Mouse (Mus musculus) embryonic fibroblast, embryonic 13.5 days (primary cell): ENCODE results near the gene Cds1. TPM values are rescaled to one million over a fixed set of nuclear protein-coding genes. Genes with fewer than 3 reads are reported as not detected.

Experiments
- H3K27ac ChIP-seq: 2 replicates; pipeline ENCODE4 v1.5.1; 2012; ENCODE audit warnings: low read length, control low read depth, inconsistent platforms; ENCODE audit not compliant: insufficient read depth
- H3K4me1 ChIP-seq: 2 replicates; pipeline ENCODE4 v1.6.1; 2011; ENCODE audit warnings: low read length; ENCODE audit not compliant: control insufficient read depth, insufficient read depth
- H3K4me3 ChIP-seq: 2 replicates; pipeline ENCODE4 v1.5.1; 2011; ENCODE audit warnings: mild to moderate bottlenecking, control low read depth, low read length; ENCODE audit not compliant: insufficient read depth
- CTCF ChIP-seq: IDR thresholded peaks from 2 replicates; pipeline ENCODE4 v1.5.1; 2011; ENCODE audit warnings: mild to moderate bottlenecking, control low read depth, low read length, moderate library complexity, borderline replicate concordance; ENCODE audit not compliant: insufficient read depth
- POLR2A ChIP-seq: IDR thresholded peaks from 2 replicates; pipeline ENCODE4 v1.6.1; 2011; ENCODE audit warnings: low read depth, mild to moderate bottlenecking, control low read depth, low read length, moderate library complexity
- polyA plus RNA-seq: library from polyadenylated mRNA; stranded (reverse); fragments of >200 nt; gene quantifications from 2 replicates; pipeline ENCODE4 v1.2.4, GENCODE M21; 2011; ENCODE audit warnings: low read depth; ENCODE audit not compliant: missing spikeins, insufficient read length

The Cds1 gene
- polyA plus RNA-seq, 1 experiment: 3.1 TPM

- H3K4me3 ChIP-seq: no peak overlapping the region
- H3K27ac ChIP-seq: no peak overlapping the region
- TF ChIP-seq CTCF (no peak), POLR2A (no peak)
- H3K4me1 ChIP-seq: no peaks in the 10 kb centered on the region
Observed at GRCm38 (mm10) chr5:101840476-101840875, 75.5 kb downstream of the Cds1 start.

- H3K4me3 ChIP-seq: no peak overlapping the region
- H3K4me1 ChIP-seq: no peaks in the 10 kb centered on the region
- TF ChIP-seq POLR2A (no peak), CTCF (no peak)
- H3K27ac ChIP-seq: no peak overlapping the region
Observed at GRCm38 (mm10) chr5:101845011-101845410, 80.1 kb downstream of the Cds1 start.

- TF ChIP-seq CTCF: no peak
- TF ChIP-seq POLR2A: no peak
- no peaks in the 10 kb centered on the region for H3K4me1 ChIP-seq
- H3K27ac ChIP-seq: no peak overlapping the region
- no peak overlapping the region for H3K4me3 ChIP-seq
Observed at GRCm38 (mm10) chr5:101845930-101846329, 81.0 kb downstream of the Cds1 start.

GRCm38 (mm10) chr5:101847323-101847722 lies 82.4 kb downstream of the Cds1 start:
- TF ChIP-seq CTCF (no peak), POLR2A (no peak)
- H3K27ac ChIP-seq: no peak overlapping the region; the same call in 1 of the 2 replicates
- no peak overlapping the region for H3K4me3 ChIP-seq
- no peaks in the 10 kb centered on the region for H3K4me1 ChIP-seq

- H3K27ac ChIP-seq: no peak overlapping the region; the same call in 1 of the 2 replicates
- H3K4me3 ChIP-seq: no peak overlapping the region
- TF ChIP-seq CTCF (no peak), POLR2A (no peak)
- H3K4me1 ChIP-seq: no peaks in the 10 kb centered on the region
Observed at GRCm38 (mm10) chr5:101847762-101848161, 82.8 kb downstream of the Cds1 start.

- Histone ChIP-seq H3K4me1 (no peaks in the 10 kb centered on the region), H3K27ac (no peak overlapping the region), H3K4me3 (no peak overlapping the region)
- TF ChIP-seq POLR2A (no peak), CTCF (no peak)
Observed at GRCm38 (mm10) chr5:101851133-101851532, 86.2 kb downstream of the Cds1 start.

- no peak overlapping the region for H3K27ac ChIP-seq
- no peak overlapping the region for H3K4me3 ChIP-seq
- H3K4me1 ChIP-seq: no peaks in the 10 kb centered on the region
- no peak for TF ChIP-seq CTCF
- TF ChIP-seq POLR2A: no peak
Observed at GRCm38 (mm10) chr5:101852116-101852680, 87.3 kb downstream of the Cds1 start.

- no peak overlapping the region for H3K27ac ChIP-seq
- H3K4me3 ChIP-seq: no peak overlapping the region
- no peak for TF ChIP-seq POLR2A
- no peak for TF ChIP-seq CTCF
- H3K4me1 ChIP-seq: no peaks in the 10 kb centered on the region
Observed at GRCm38 (mm10) chr5:101854100-101854499, 89.2 kb downstream of the Cds1 start.

- no peak for TF ChIP-seq CTCF
- TF ChIP-seq POLR2A: no peak
- Histone ChIP-seq H3K27ac (no peak overlapping the region), H3K4me3 (no peak overlapping the region), H3K4me1 (no peaks in the 10 kb centered on the region)
Observed at GRCm38 (mm10) chr5:101854667-101855066, 89.7 kb downstream of the Cds1 start.

- no peaks in the 10 kb centered on the region for H3K4me1 ChIP-seq
- no peak overlapping the region for H3K4me3 ChIP-seq
- no peak for TF ChIP-seq POLR2A
- TF ChIP-seq CTCF: no peak
- no peak overlapping the region for H3K27ac ChIP-seq
Observed at GRCm38 (mm10) chr5:101855475-101855874, 90.5 kb downstream of the Cds1 start.

GRCm38 (mm10) chr5:101858891-101859436 lies 94.0 kb downstream of the Cds1 start:
- no peak for TF ChIP-seq CTCF
- TF ChIP-seq POLR2A: no peak
- Histone ChIP-seq H3K27ac (no peak overlapping the region), H3K4me3 (no peak overlapping the region), H3K4me1 (no peaks in the 10 kb centered on the region)
